Mouse (Mus musculus) CH12.LX (cell line): ENCODE data around the gene Ptgir. TPM values are rescaled to one million over a fixed set of nuclear protein-coding genes. Genes with fewer than 3 reads are reported as not detected.

Experiments used
- DNase-seq: peaks from one replicate; pipeline ENCODE4 v3.0.0-alpha.2; 2013; ENCODE audit errors: extremely low read depth
- H3K27ac ChIP-seq: 2 replicates; pipeline ENCODE4 v1.5.1; 2012; ENCODE audit warnings: low read depth, mild to moderate bottlenecking, control low read depth, moderate library complexity; ENCODE audit not compliant: insufficient read depth
- H3K27me3 ChIP-seq: replicated peaks from 2 replicates; pipeline ENCODE3; 2012; ENCODE audit warnings: inconsistent platforms
- H3K36me3 ChIP-seq, 2 experiments: replicated peaks in 1 of 2; 2 replicates each; pipeline versions ENCODE3 to v1.6.1; 2012; ENCODE audit warnings: inconsistent platforms in 1 of 2, low read length in 1 of 2, mild to moderate bottlenecking in 1 of 2, mixed read lengths in 1 of 2, moderate library complexity in 1 of 2; ENCODE audit not compliant: control insufficient read depth in 1 of 2, insufficient read depth in 1 of 2
- H3K4me1 ChIP-seq, 2 experiments: 2 replicates each; pipeline ENCODE4 v1.6.1; 2012; ENCODE audit warnings: inconsistent platforms in 1 of 2, moderate library complexity in 1 of 2; ENCODE audit not compliant: insufficient read depth in 2 of 2, control insufficient read depth in 1 of 2
- H3K4me2 ChIP-seq: 2 replicates; pipeline ENCODE4 v1.6.1; 2012; ENCODE audit warnings: low read depth, mild to moderate bottlenecking, control low read depth; ENCODE audit not compliant: poor library complexity, insufficient read depth, severe bottlenecking
- H3K4me3 ChIP-seq, 3 experiments: fragments of 150-350 bp in 1 of 3; sonication (generic) in 1 of 3; replicated peaks in 1 of 3; 2 replicates each; pipeline versions ENCODE3 to v1.5.1; 2011 to 2012; ENCODE audit warnings: low read depth in 2 of 3, low read length in 2 of 3, mild to moderate bottlenecking in 2 of 3, moderate library complexity in 2 of 3, control low read depth in 1 of 3, improper control_type of control experiment in 1 of 3, inconsistent platforms in 1 of 3, mixed read lengths in 1 of 3; ENCODE audit not compliant: poor library complexity in 1 of 3
- H3K79me2 ChIP-seq: replicated peaks from 2 replicates; pipeline ENCODE4 v1.6.1; 2012; ENCODE audit warnings: mild to moderate bottlenecking, moderate library complexity; ENCODE audit not compliant: control insufficient read depth, poor library complexity, insufficient read depth, severe bottlenecking; ENCODE audit errors: extremely low read depth
- H3K9ac ChIP-seq: 2 replicates; pipeline ENCODE4 v1.6.1; 2012; ENCODE audit warnings: low read depth, mild to moderate bottlenecking, control low read depth, moderate library complexity; ENCODE audit not compliant: insufficient read depth
- H3K9me3 ChIP-seq: replicated peaks from 2 replicates; pipeline ENCODE3; 2012; ENCODE audit warnings: low read length, inconsistent platforms, mixed read lengths
- BHLHE40 ChIP-seq: IDR thresholded peaks from 2 replicates; pipeline ENCODE4 v1.6.1; 2011; ENCODE audit warnings: mild to moderate bottlenecking, low read depth, low read length, improper control_type of control experiment
- CHD1 ChIP-seq: IDR thresholded peaks from 2 replicates; pipeline ENCODE4 v1.6.1; 2012; ENCODE audit warnings: low read depth, low read length, improper control_type of control experiment, inconsistent platforms
- CHD2 ChIP-seq: IDR thresholded peaks from 2 replicates; pipeline ENCODE4 v1.6.1; 2011; ENCODE audit warnings: low read length, improper control_type of control experiment
- E2F4 ChIP-seq: IDR thresholded peaks from 2 replicates; pipeline ENCODE4 v1.6.1; 2011; ENCODE audit warnings: low read depth, low read length, improper control_type of control experiment; ENCODE audit not compliant: insufficient replicate concordance
- HCFC1 ChIP-seq: IDR thresholded peaks from 2 replicates; pipeline ENCODE4 v1.6.1; 2012; ENCODE audit warnings: low read depth, mild to moderate bottlenecking, inconsistent platforms, low read length, improper control_type of control experiment
- JUN ChIP-seq: IDR thresholded peaks from 2 replicates; pipeline ENCODE4 v1.6.1; 2011; ENCODE audit warnings: low read depth, mild to moderate bottlenecking, low read length, improper control_type of control experiment, moderate library complexity; ENCODE audit not compliant: insufficient read depth
- MEF2A ChIP-seq: IDR thresholded peaks from 2 replicates; pipeline ENCODE4 v1.6.1; 2014; ENCODE audit warnings: low read depth, mild to moderate bottlenecking, inconsistent platforms, low read length, improper control_type of control experiment, borderline replicate concordance
- MXI1 ChIP-seq: IDR thresholded peaks from 2 replicates; pipeline ENCODE4 v1.6.1; 2011; ENCODE audit warnings: mild to moderate bottlenecking, low read depth, low read length, improper control_type of control experiment
- MYC ChIP-seq: IDR thresholded peaks from 2 replicates; pipeline ENCODE4 v1.6.1; 2011; ENCODE audit warnings: low read depth, mild to moderate bottlenecking, improper control_type of control experiment, low read length
- NELFE ChIP-seq: IDR thresholded peaks from 2 replicates; pipeline ENCODE4 v1.6.1; 2011; ENCODE audit warnings: low read depth, low read length, improper control_type of control experiment
- NRF1 ChIP-seq: IDR thresholded peaks from 2 replicates; pipeline ENCODE4 v1.6.1; 2014; ENCODE audit warnings: low read depth, mild to moderate bottlenecking, inconsistent platforms, low read length, improper control_type of control experiment, moderate library complexity
- PAX5 ChIP-seq: IDR thresholded peaks from 2 replicates; pipeline ENCODE4 v1.6.1; 2012; ENCODE audit warnings: low read length, inconsistent platforms, mixed read lengths
- POLR2AphosphoS2 ChIP-seq: IDR thresholded peaks from 2 replicates; pipeline ENCODE4 v1.6.1; 2011; ENCODE audit warnings: low read depth, low read length, improper control_type of control experiment
- RCOR1 ChIP-seq: conservative IDR thresholded peaks from 2 replicates; pipeline ENCODE4 v1.6.1; 2012; ENCODE audit warnings: low read depth, mild to moderate bottlenecking, inconsistent platforms, low read length, improper control_type of control experiment
- SIN3A ChIP-seq: IDR thresholded peaks from 2 replicates; pipeline ENCODE4 v1.6.1; 2012; ENCODE audit warnings: low read length, improper control_type of control experiment, inconsistent platforms
- SMC3 ChIP-seq: IDR thresholded peaks from 2 replicates; pipeline ENCODE4 v1.6.1; 2011; ENCODE audit warnings: low read depth, low read length, improper control_type of control experiment
- TBP ChIP-seq: conservative IDR thresholded peaks from 2 replicates; pipeline ENCODE4 v1.6.1; 2011; ENCODE audit warnings: low read depth, low read length, improper control_type of control experiment
- USF1 ChIP-seq: IDR thresholded peaks from 2 replicates; pipeline ENCODE4 v1.6.1; 2014; ENCODE audit warnings: low read depth, mild to moderate bottlenecking, inconsistent platforms, low read length, improper control_type of control experiment
- USF2 ChIP-seq: conservative IDR thresholded peaks from 2 replicates; pipeline ENCODE4 v1.6.1; 2011; ENCODE audit warnings: low read depth, low read length, improper control_type of control experiment
- ZC3H11A ChIP-seq: IDR thresholded peaks from 2 replicates; pipeline ENCODE4 v1.6.1; 2012; ENCODE audit warnings: low read depth, mild to moderate bottlenecking, inconsistent platforms, low read length, improper control_type of control experiment
- ZMIZ1 ChIP-seq: IDR thresholded peaks from 2 replicates; pipeline ENCODE4 v1.6.1; 2012; ENCODE audit warnings: low read depth, mild to moderate bottlenecking, inconsistent platforms, low read length, improper control_type of control experiment
- dilution Hi-C: fragments of 300-500 bp; cut with MboI; formaldehyde crosslinking; loops from 2 replicates; pipeline ENCODE4 v1.14.3; 2020; ENCODE audit warnings: low sequenced_read_pairs; ENCODE audit not compliant: extremely low pct_unique_long_range_greater_than_20kb, extremely low pct_ligation_motif_present
- in situ Hi-C: fragments of 300-500 bp; cut with MboI; formaldehyde crosslinking; loops from 3 replicates; pipeline ENCODE4 v1.14.3; 2019; ENCODE audit warnings: low sequenced_read_pairs, low pct_ligation_motif_present, low pct_unique_long_range_greater_than_20kb, mixed read lengths
- polyA plus RNA-seq: library from polyadenylated mRNA; unstranded; fragments of >175 nt; gene quantifications from 2 replicates; pipeline ENCODE4 v1.2.1, GENCODE M21; 2012; ENCODE audit warnings: low read depth; ENCODE audit not compliant: insufficient read length
- total RNA-seq, 2 experiments: library from RNA; depleted of rRNA; stranded (reverse); fragments of 300-350 nt in 1 of 2; fragments of >200 nt in 1 of 2; gene quantifications; 2 replicates each; pipeline ENCODE4 v1.2.3; 2012 to 2014

Ptgir gene
- total and polyA plus RNA-seq, 3 experiments, result 3.8 to 31.1 (median 7.0) TPM

DNA sequence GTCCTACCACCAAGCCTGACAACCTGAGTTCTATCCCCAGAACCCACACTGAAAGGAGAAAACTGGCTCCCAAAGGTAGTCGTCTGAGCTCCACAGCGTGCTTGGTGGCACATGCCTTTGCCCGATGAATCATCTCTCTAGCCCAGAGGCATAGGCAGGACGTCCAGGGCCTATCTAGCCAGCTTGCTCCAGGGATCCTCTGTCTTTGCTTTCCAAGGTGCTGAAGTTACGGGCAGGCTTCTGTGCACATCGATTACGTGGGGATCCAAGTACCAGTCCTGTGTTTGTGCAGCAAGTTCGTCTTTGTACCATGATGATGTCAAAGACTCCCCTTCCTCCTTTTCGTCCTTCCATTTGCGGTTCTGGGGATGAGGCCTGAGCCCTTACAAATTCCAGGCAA lies 34.7 kb upstream of the Ptgir start:
- TF ChIP-seq CHD1, result no peak
- dilution Hi-C loops, result no loop called here
- H3K9me3 ChIP-seq, result no peaks in the 10 kb centered on the region
- H3K27me3 ChIP-seq, result no peaks in the 10 kb centered on the region
- in situ Hi-C loops, result loop anchor here (5.0 kb wide), 1 partner anchor 36 kb away; the partner anchor contains the start of gene Ptgir
- no peak overlapping the region for H3K4me3 ChIP-seq
- H3K4me1 ChIP-seq, result peaks cover 2 to 11% of the 10 kb centered on the region in 2 experiments
- H3K9ac ChIP-seq, result no peak overlapping the region
- H3K36me3 ChIP-seq, result peaks cover 42 to 64% of the 10 kb centered on the region in 2 experiments
- no peak overlapping the region for H3K4me2 ChIP-seq
- H3K79me2 ChIP-seq, result no peaks in the 10 kb centered on the region
- no peak for DNase-seq
- H3K27ac ChIP-seq, result no peak overlapping the region

DNA sequence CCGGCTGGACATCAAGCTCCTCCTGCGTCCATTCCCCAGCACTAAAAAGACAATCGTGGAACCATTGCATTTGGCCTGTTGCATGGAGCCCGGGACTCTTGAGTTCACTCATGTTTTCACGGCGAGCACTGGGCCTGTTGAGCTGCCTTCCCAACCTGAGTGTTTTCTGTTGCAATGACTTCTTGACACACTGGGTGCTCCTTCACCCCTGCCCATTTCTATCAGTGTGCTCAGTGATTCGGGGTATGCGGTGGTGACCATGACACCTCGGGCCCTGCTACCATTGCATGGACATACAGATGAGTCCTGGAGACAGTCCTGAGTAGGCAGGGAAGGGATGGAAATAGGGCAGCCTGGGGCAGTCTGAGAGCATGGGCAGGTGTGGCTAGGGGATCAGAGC lies 33.8 kb upstream of the Ptgir start:
- in situ Hi-C loops, result loop anchor here (5.0 kb wide), 1 partner anchor 35 kb away; the partner anchor contains the start of gene Ptgir
- no peak overlapping the region for H3K27ac ChIP-seq
- no peak overlapping the region for H3K4me2 ChIP-seq
- no peaks in the 10 kb centered on the region for H3K9me3 ChIP-seq
- no peak overlapping the region for H3K4me3 ChIP-seq
- no peaks in the 10 kb centered on the region for H3K79me2 ChIP-seq
- H3K36me3 ChIP-seq, result peaks cover 33 to 55% of the 10 kb centered on the region in 2 experiments
- H3K4me1 ChIP-seq, result peaks cover 6 to 19% of the 10 kb centered on the region in 2 experiments
- TF ChIP-seq POLR2AphosphoS2 (no peak), NELFE (no peak), SIN3A (no peak), ZMIZ1 (no peak), HCFC1 (no peak), E2F4 (no peak), JUN (no peak)
- no peak for DNase-seq
- dilution Hi-C loops, result no loop called here
- H3K9ac ChIP-seq, result no peak overlapping the region
- H3K27me3 ChIP-seq, result no peaks in the 10 kb centered on the region

GRCm38 (mm10) chr7:16873392-16873791 lies 32.9 kb upstream of the Ptgir start:
- no peak for DNase-seq
- Histone ChIP-seq H3K36me3 (peaks cover 26 to 49% of the 10 kb centered on the region in 2 experiments), H3K79me2 (no peaks in the 10 kb centered on the region), H3K4me2 (no peak overlapping the region), H3K9ac (no peak overlapping the region)
- dilution Hi-C loops, result no loop called here
- TF ChIP-seq MEF2A, result no peak
- TF ChIP-seq MYC, result no peak
- TF ChIP-seq JUN, result no peak
- no peak for TF ChIP-seq NELFE
- no peak for TF ChIP-seq PAX5
- no peak for TF ChIP-seq ZMIZ1
- no peak for TF ChIP-seq SMC3
- no peak for TF ChIP-seq USF1
- TF ChIP-seq ZC3H11A, result no peak
- no peak for TF ChIP-seq RCOR1
- TF ChIP-seq NRF1, result no peak
- no peak for TF ChIP-seq CHD2
- TF ChIP-seq MXI1, result no peak
- TF ChIP-seq BHLHE40, result no peak
- TF ChIP-seq TBP, result no peak
- TF ChIP-seq USF2, result no peak
- TF ChIP-seq, all 38 proteins: peak for 0
- in situ Hi-C loops, result loop anchor here (5.0 kb wide), 1 partner anchor 34 kb away; the partner anchor contains the start of gene Ptgir
- H3K27ac ChIP-seq, result no peak overlapping the region
- H3K4me1 ChIP-seq, result peaks cover 6 to 26% of the 10 kb centered on the region in 2 experiments
- H3K4me3 ChIP-seq, result no peak overlapping the region
- no peaks in the 10 kb centered on the region for H3K27me3 ChIP-seq
- no peaks in the 10 kb centered on the region for H3K9me3 ChIP-seq
